Mouse (Mus musculus): Measurements from ENCODE around the gene Gm45808.
"Not testable (repeated sequence)": the region's sequence is repeated elsewhere in the genome, so short reads cannot be mapped to it uniquely, and the experiment has no call there.

Gm45808 gene

GRCm38 (mm10) chr7:45486761-45487415 is at the start of gene Gm45808:
Gm45808 (minus strand) TSS chr7:45486811.
- in situ Hi-C loops (cut with MboI, MseI), result no loop called here

- in situ Hi-C loops (cut with MboI, MseI), result no loop called here
Observed at GRCm38 (mm10) chr7:45535676-45536075, 49.1 kb upstream of the Gm45808 start.

- in situ Hi-C loops (cut with MboI, MseI), result no loop called here
Observed at GRCm38 (mm10) chr7:45530643-45531042, 44.0 kb upstream of the Gm45808 start.

GRCm38 (mm10) chr7:45529461-45529860 is 42.9 kb upstream of the Gm45808 start:
- in situ Hi-C loops (cut with MboI, MseI), result no loop called here

GRCm38 (mm10) chr7:45527169-45527568 is 40.6 kb upstream of the Gm45808 start:
- in situ Hi-C loops (cut with MboI, MseI), result not testable (repeated sequence)

- in situ Hi-C loops (cut with MboI, MseI), result no loop called here
Observed at GRCm38 (mm10) chr7:45526474-45527120, 40.0 kb upstream of the Gm45808 start.

- in situ Hi-C loops (cut with MboI, MseI), result no loop called here
Observed at GRCm38 (mm10) chr7:45525809-45526473, 39.3 kb upstream of the Gm45808 start, which contains the start of the genes Ppp1r15a and Plekha4. Ppp1r15a (minus strand) TSS chr7:45526268. Plekha4 (plus strand) TSS chr7:45526330.

- in situ Hi-C loops (cut with MboI, MseI), result no loop called here
Observed at GRCm38 (mm10) chr7:45524841-45525621, 38.4 kb upstream of the Gm45808 start.

- in situ Hi-C loops (cut with MboI, MseI), result no loop called here
Observed at GRCm38 (mm10) chr7:45523678-45524170, 37.1 kb upstream of the Gm45808 start.

GRCm38 (mm10) chr7:45522957-45523676 is 36.5 kb upstream of the Gm45808 start:
- in situ Hi-C loops (cut with MboI, MseI), result no loop called here

- in situ Hi-C loops (cut with MboI, MseI), result no loop called here
Observed at GRCm38 (mm10) chr7:45522194-45522752, 35.7 kb upstream of the Gm45808 start.

GRCm38 (mm10) chr7:45521728-45522184 is 35.1 kb upstream of the Gm45808 start:
- in situ Hi-C loops (cut with MboI, MseI), result no loop called here

- in situ Hi-C loops (cut with MboI, MseI), result no loop called here
Observed at GRCm38 (mm10) chr7:45520605-45521004, 34.0 kb upstream of the Gm45808 start.

GRCm38 (mm10) chr7:45519345-45520120 is 32.9 kb upstream of the Gm45808 start:
- in situ Hi-C loops (cut with MboI, MseI), result no loop called here

GRCm38 (mm10) chr7:45518618-45519017 is 32.0 kb upstream of the Gm45808 start:
- in situ Hi-C loops (cut with MboI, MseI), result no loop called here

- in situ Hi-C loops (cut with MboI, MseI), result not testable (repeated sequence)
Observed at GRCm38 (mm10) chr7:45516846-45517245, 30.2 kb upstream of the Gm45808 start.

GRCm38 (mm10) chr7:45515436-45515835 is 28.8 kb upstream of the Gm45808 start:
- in situ Hi-C loops (cut with MboI, MseI), result no loop called here

GRCm38 (mm10) chr7:45514411-45514810 is 27.8 kb upstream of the Gm45808 start:
- in situ Hi-C loops (cut with MboI, MseI), result no loop called here

- in situ Hi-C loops (cut with MboI, MseI), result no loop called here
Observed at GRCm38 (mm10) chr7:45509912-45510787, 23.5 kb upstream of the Gm45808 start, which contains the start of gene Nucb1. Nucb1 (minus strand) TSS chr7:45510406.

Measured in T-helper 2 cell (primary cell).